Mouse (Mus musculus) limb, embryonic 13.5 days (tissue): ENCODE results near the gene Susd1. TPM values are rescaled to one million over a fixed set of nuclear protein-coding genes. Genes with fewer than 3 reads are reported as not detected.

Experiments
- ATAC-seq: fragments of 200-750 bp; cut with Nextera tagmentation; 2 replicates; pipeline ENCODE4 v1.8.0; 2017; ENCODE audit warnings: low read depth, moderate number of reproducible peaks, moderate TSS enrichment; ENCODE audit not compliant: low FRiP score
- H3K27ac ChIP-seq: fragments of 300-500 bp; sonication (generic); 2 replicates; pipeline ENCODE4 v1.5.1; 2015; ENCODE audit warnings: inconsistent platforms, mild to moderate bottlenecking, moderate library complexity
- H3K27me3 ChIP-seq: fragments of 300-500 bp; sonication (generic); 2 replicates; pipeline ENCODE4 v1.6.1; 2015; ENCODE audit warnings: mild to moderate bottlenecking, inconsistent platforms
- H3K36me3 ChIP-seq: fragments of 300-500 bp; sonication (generic); 2 replicates; pipeline ENCODE4 v1.6.1; 2015; ENCODE audit warnings: inconsistent platforms, mild to moderate bottlenecking, moderate library complexity
- H3K4me1 ChIP-seq: fragments of 300-500 bp; sonication (generic); 2 replicates; pipeline ENCODE4 v1.6.1; 2015; ENCODE audit warnings: inconsistent platforms
- H3K4me2 ChIP-seq: fragments of 300-500 bp; sonication (generic); replicated peaks from 2 replicates; pipeline ENCODE4 v1.6.1; 2015; ENCODE audit warnings: inconsistent platforms, mild to moderate bottlenecking, moderate library complexity
- H3K4me3 ChIP-seq: fragments of 300-500 bp; sonication (generic); 2 replicates; pipeline ENCODE4 v1.5.1; 2015; ENCODE audit warnings: moderate library complexity, mild to moderate bottlenecking, inconsistent platforms
- H3K9ac ChIP-seq: fragments of 300-500 bp; sonication (generic); 2 replicates; pipeline ENCODE4 v1.6.1; 2015; ENCODE audit warnings: mild to moderate bottlenecking, inconsistent platforms
- H3K9me3 ChIP-seq: fragments of 300-500 bp; sonication (generic); 2 replicates; pipeline ENCODE4 v1.6.1; 2016; ENCODE audit warnings: inconsistent platforms
- WGBS: fragments of 180-500 bp; shearing (Covaris S2); methylation state at CpG from one replicate; pipeline ENCODE4 v1.1.7; 2015; 5-methylcytosine and 5-hydroxymethylcytosine counted together
- polyA plus RNA-seq: library from polyadenylated mRNA; unstranded; fragments of >200 nt; fragmentation: Nextera tagmentation; extraction: Ambion mirVana; gene quantifications from 2 replicates; pipeline ENCODE4 v1.2.1, GENCODE M21; 2015

The Susd1 gene
- polyA plus RNA-seq, 1 experiment from 2014 or later, result 1.8 TPM

GRCm38 (mm10) chr4:59374271-59374938, 64.0 kb downstream of the Susd1 start:
- WGBS, result 70% methylated on average over 10 of the region's 10 CpGs
- ATAC-seq, result no peak
- H3K9ac ChIP-seq, result no peak overlapping the region

GRCm38 (mm10) chr4:59372546-59373157, 65.8 kb downstream of the Susd1 start:
- Histone ChIP-seq H3K4me3 (no peak overlapping the region), H3K4me2 (no peak overlapping the region), H3K4me1 (0 out of 2 replicates have a peak, but pooled peaks cover 11% of the 10 kb centered on the region), H3K9ac (no peak overlapping the region), H3K9me3 (no peaks in the 10 kb centered on the region), H3K27ac (no peak overlapping the region), H3K36me3 (no peaks in the 10 kb centered on the region), H3K27me3 (no peaks in the 10 kb centered on the region)
- WGBS, result 68% methylated on average over 5 of the region's 5 CpGs
- ATAC-seq, result no peak; the same call in 1 of the 2 replicates

More at GRCm38 (mm10) chr4:59374271-59374938, 64.0 kb downstream of the Susd1 start:
- no peak overlapping the region for H3K27ac ChIP-seq
- H3K4me1 ChIP-seq, result 0 out of 2 replicates have a peak, but pooled peaks cover 11% of the 10 kb centered on the region
- no peaks in the 10 kb centered on the region for H3K9me3 ChIP-seq
- H3K36me3 ChIP-seq, result no peaks in the 10 kb centered on the region
- no peaks in the 10 kb centered on the region for H3K27me3 ChIP-seq
- H3K4me3 ChIP-seq, result no peak overlapping the region
- no peak overlapping the region for H3K4me2 ChIP-seq

GRCm38 (mm10) chr4:59371910-59372309, 66.5 kb downstream of the Susd1 start:
- H3K4me1 ChIP-seq, result 0 out of 2 replicates have a peak, but pooled peaks cover 11% of the 10 kb centered on the region
- H3K9ac ChIP-seq, result no peak overlapping the region
- H3K27ac ChIP-seq, result no peak overlapping the region
- ATAC-seq, result no peak
- H3K27me3 ChIP-seq, result no peaks in the 10 kb centered on the region
- no peak overlapping the region for H3K4me3 ChIP-seq
- H3K4me2 ChIP-seq, result no peak overlapping the region
- 86% methylated on average over 5 of the region's 5 CpGs for WGBS
- H3K36me3 ChIP-seq, result no peaks in the 10 kb centered on the region
- no peaks in the 10 kb centered on the region for H3K9me3 ChIP-seq

GRCm38 (mm10) chr4:59369941-59370340, 68.5 kb downstream of the Susd1 start:
- Histone ChIP-seq H3K27me3 (no peaks in the 10 kb centered on the region), H3K27ac (no peak overlapping the region), H3K4me3 (no peak overlapping the region), H3K9me3 (no peaks in the 10 kb centered on the region), H3K4me1 (peaks cover 11% of the 10 kb centered on the region; the same call in 1 of the 2 replicates), H3K36me3 (no peaks in the 10 kb centered on the region), H3K9ac (no peak overlapping the region), H3K4me2 (no peak overlapping the region)
- WGBS, result 91% methylated on average over 2 of the region's 2 CpGs
- no peak for ATAC-seq

- 80% methylated on average over 9 of the region's 9 CpGs for WGBS
Measured at GRCm38 (mm10) chr4:59368118-59368517, 70.3 kb downstream of the Susd1 start.

GRCm38 (mm10) chr4:59366206-59366605, 72.2 kb downstream of the Susd1 start:
- ATAC-seq, result no peak
- H3K4me3 ChIP-seq, result no peak overlapping the region
- no peak overlapping the region for H3K27ac ChIP-seq
- H3K36me3 ChIP-seq, result no peaks in the 10 kb centered on the region
- H3K4me2 ChIP-seq, result no peak overlapping the region
- no peaks in the 10 kb centered on the region for H3K27me3 ChIP-seq
- WGBS, result 89% methylated on average over 9 of the region's 9 CpGs
- no peak overlapping the region for H3K9ac ChIP-seq
- H3K9me3 ChIP-seq, result no peaks in the 10 kb centered on the region
- H3K4me1 ChIP-seq, result peaks cover 15% of the 10 kb centered on the region

More at GRCm38 (mm10) chr4:59368118-59368517, 70.3 kb downstream of the Susd1 start:
- no peak for ATAC-seq
- no peaks in the 10 kb centered on the region for H3K36me3 ChIP-seq
- H3K9me3 ChIP-seq, result no peaks in the 10 kb centered on the region
- no peak overlapping the region for H3K27ac ChIP-seq
- H3K4me2 ChIP-seq, result no peak overlapping the region
- no peaks in the 10 kb centered on the region for H3K27me3 ChIP-seq
- peaks cover 23% of the 10 kb centered on the region for H3K4me1 ChIP-seq
- H3K4me3 ChIP-seq, result no peak overlapping the region
- no peak overlapping the region for H3K9ac ChIP-seq

- 92% methylated on average over 12 of the region's 12 CpGs for WGBS
- H3K36me3 ChIP-seq, result no peaks in the 10 kb centered on the region
- no peak overlapping the region for H3K4me3 ChIP-seq
- H3K27ac ChIP-seq, result no peak overlapping the region
- no peaks in the 10 kb centered on the region for H3K27me3 ChIP-seq
- H3K4me2 ChIP-seq, result no peak overlapping the region
- no peak for ATAC-seq
- no peaks in the 10 kb centered on the region for H3K9me3 ChIP-seq
- no peak overlapping the region for H3K9ac ChIP-seq
- peaks cover 16% of the 10 kb centered on the region for H3K4me1 ChIP-seq
Measured at GRCm38 (mm10) chr4:59365571-59365970, 72.9 kb downstream of the Susd1 start.

- no peak overlapping the region; the same call in 1 of the 2 replicates for H3K9ac ChIP-seq
- no peak overlapping the region for H3K4me3 ChIP-seq
- no peaks in the 10 kb centered on the region for H3K36me3 ChIP-seq
- H3K9me3 ChIP-seq, result no peaks in the 10 kb centered on the region
- 0 out of 2 replicates have a peak overlapping the region, but pooled peaks have one; percentile 28 for H3K27ac ChIP-seq
- peaks cover 19% of the 10 kb centered on the region for H3K4me1 ChIP-seq
- H3K27me3 ChIP-seq, result no peaks in the 10 kb centered on the region
- peak; percentile 55 for ATAC-seq
- WGBS, result 52% methylated on average over 10 of the region's 10 CpGs
- no peak overlapping the region for H3K4me2 ChIP-seq
Measured at GRCm38 (mm10) chr4:59364229-59365173, 73.9 kb downstream of the Susd1 start.

- H3K9ac ChIP-seq, result no peak overlapping the region
- peaks cover 19% of the 10 kb centered on the region for H3K4me1 ChIP-seq
- no peaks in the 10 kb centered on the region for H3K27me3 ChIP-seq
- H3K9me3 ChIP-seq, result no peaks in the 10 kb centered on the region
- no peak overlapping the region for H3K4me2 ChIP-seq
- WGBS, result 68% methylated on average over 9 of the region's 9 CpGs
- no peak overlapping the region for H3K4me3 ChIP-seq
- H3K27ac ChIP-seq, result no peak overlapping the region
- no peak for ATAC-seq
- no peaks in the 10 kb centered on the region for H3K36me3 ChIP-seq
Measured at GRCm38 (mm10) chr4:59363041-59363440, 75.4 kb downstream of the Susd1 start.

- H3K4me2 ChIP-seq, result peak overlapping the region; percentile 12; the same call in 1 of the 2 replicates
- ATAC-seq, result no peak
- peaks cover 19% of the 10 kb centered on the region for H3K4me1 ChIP-seq
- H3K36me3 ChIP-seq, result no peaks in the 10 kb centered on the region
- H3K4me3 ChIP-seq, result no peak overlapping the region
- H3K9me3 ChIP-seq, result no peaks in the 10 kb centered on the region
- H3K9ac ChIP-seq, result no peak overlapping the region; the same call in 1 of the 2 replicates
- no peak overlapping the region for H3K27ac ChIP-seq
- H3K27me3 ChIP-seq, result no peaks in the 10 kb centered on the region
- 4% methylated on average over 15 of the region's 15 CpGs for WGBS
Measured at GRCm38 (mm10) chr4:59360704-59361103, 77.7 kb downstream of the Susd1 start.

- Histone ChIP-seq H3K4me3 (no peak overlapping the region), H3K27me3 (no peaks in the 10 kb centered on the region), H3K27ac (no peak overlapping the region), H3K36me3 (no peaks in the 10 kb centered on the region), H3K9ac (no peak overlapping the region), H3K4me1 (peaks cover 19% of the 10 kb centered on the region), H3K4me2 (no peak overlapping the region), H3K9me3 (no peaks in the 10 kb centered on the region)
- WGBS, result 82% methylated on average over 8 of the region's 8 CpGs
- no peak for ATAC-seq
Measured at GRCm38 (mm10) chr4:59359921-59360320, 78.5 kb downstream of the Susd1 start.

- H3K27ac ChIP-seq, result no peak overlapping the region
- H3K36me3 ChIP-seq, result no peaks in the 10 kb centered on the region
- 79% methylated on average over 10 of the region's 10 CpGs for WGBS
- H3K4me2 ChIP-seq, result no peak overlapping the region
- H3K4me1 ChIP-seq, result peaks cover 9% of the 10 kb centered on the region
- ATAC-seq, result no peak
- no peaks in the 10 kb centered on the region for H3K9me3 ChIP-seq
- H3K4me3 ChIP-seq, result no peak overlapping the region
- no peak overlapping the region for H3K9ac ChIP-seq
- no peaks in the 10 kb centered on the region for H3K27me3 ChIP-seq
Measured at GRCm38 (mm10) chr4:59358960-59359359, 79.5 kb downstream of the Susd1 start.
